Mouse (Mus musculus): Measurements from ENCODE around the gene Bdh1. TPM values are rescaled to one million over a fixed set of nuclear protein-coding genes. Genes with fewer than 3 reads are reported as not detected.
"Not testable (repeated sequence)": the region's sequence is repeated elsewhere in the genome, so short reads cannot be mapped to it uniquely, and the experiment has no call there.

Bdh1 gene
- polyA plus RNA-seq, 1 experiment, result 197 TPM

GRCm38 (mm10) chr16:31464953-31465352, 42.9 kb downstream of the Bdh1 start:
- Histone ChIP-seq H3K27me3 (replicated peaks; ENCODE audit: control insufficient read depth, insufficient read depth, low read length) (no peaks in the 10 kb centered on the region), H3K27ac (ENCODE audit: insufficient read depth, low read depth, low read length) (no peak overlapping the region), H3K4me1 (ENCODE audit: control insufficient read depth, insufficient read depth, low read length) (no peaks in the 10 kb centered on the region), H3K36me3 (ENCODE audit: control insufficient read depth, insufficient read depth, low read length) (no peaks in the 10 kb centered on the region), H3K4me3 (ENCODE audit: insufficient read depth, low read depth, low read length) (no peak overlapping the region)
- no peak for DNase-seq
- 92% methylated on average over 5 of the region's 5 CpGs for WGBS
- no peak for TF ChIP-seq CTCF (conservative IDR thresholded peaks at IDR 0.05; ENCODE audit: insufficient read depth, insufficient read length, low read depth, low read length)
- TF ChIP-seq POLR2A (IDR thresholded peaks at IDR 0.05; ENCODE audit: low read depth, low read length), result no peak

GRCm38 (mm10) chr16:31465630-31466029, 43.5 kb downstream of the Bdh1 start:
- Histone ChIP-seq H3K27ac (ENCODE audit: insufficient read depth, low read depth, low read length) (no peak overlapping the region), H3K4me1 (ENCODE audit: control insufficient read depth, insufficient read depth, low read length) (no peaks in the 10 kb centered on the region), H3K36me3 (ENCODE audit: control insufficient read depth, insufficient read depth, low read length) (no peaks in the 10 kb centered on the region), H3K27me3 (replicated peaks; ENCODE audit: control insufficient read depth, insufficient read depth, low read length) (no peaks in the 10 kb centered on the region), H3K4me3 (ENCODE audit: insufficient read depth, low read depth, low read length) (no peak overlapping the region)
- peak; percentile 55 for DNase-seq
- 15% methylated on average over 4 of the region's 4 CpGs for WGBS
- TF ChIP-seq CTCF (conservative IDR thresholded peaks at IDR 0.05; ENCODE audit: insufficient read depth, insufficient read length, low read depth, low read length) (peak; percentile 65), POLR2A (IDR thresholded peaks at IDR 0.05; ENCODE audit: low read depth, low read length) (no peak)

GRCm38 (mm10) chr16:31466106-31466505, 44.0 kb downstream of the Bdh1 start:
- DNase-seq, result no peak
- no peak for TF ChIP-seq CTCF (conservative IDR thresholded peaks at IDR 0.05; ENCODE audit: insufficient read depth, insufficient read length, low read depth, low read length)
- no peak for TF ChIP-seq POLR2A (IDR thresholded peaks at IDR 0.05; ENCODE audit: low read depth, low read length)
- no peaks in the 10 kb centered on the region for H3K4me1 ChIP-seq (ENCODE audit: control insufficient read depth, insufficient read depth, low read length)
- H3K36me3 ChIP-seq (ENCODE audit: control insufficient read depth, insufficient read depth, low read length), result no peaks in the 10 kb centered on the region
- no peaks in the 10 kb centered on the region for H3K27me3 ChIP-seq (replicated peaks; ENCODE audit: control insufficient read depth, insufficient read depth, low read length)
- 67% methylated on average over 5 of the region's 5 CpGs for WGBS
- no peak overlapping the region for H3K27ac ChIP-seq (ENCODE audit: insufficient read depth, low read depth, low read length)
- no peak overlapping the region for H3K4me3 ChIP-seq (ENCODE audit: insufficient read depth, low read depth, low read length)

GRCm38 (mm10) chr16:31470819-31471218, 48.7 kb downstream of the Bdh1 start:
- H3K36me3 ChIP-seq (ENCODE audit: control insufficient read depth, insufficient read depth, low read length); H3K4me1 ChIP-seq (ENCODE audit: control insufficient read depth, insufficient read depth, low read length); H3K4me3 ChIP-seq (ENCODE audit: insufficient read depth, low read depth, low read length); H3K27ac ChIP-seq (ENCODE audit: insufficient read depth, low read depth, low read length); DNase-seq; H3K27me3 ChIP-seq (replicated peaks; ENCODE audit: control insufficient read depth, insufficient read depth, low read length): not testable (repeated sequence)
- WGBS, result 97% methylated on average over 4 of the region's 4 CpGs

GRCm38 (mm10) chr16:31471994-31472393, 49.9 kb downstream of the Bdh1 start:
- Histone ChIP-seq H3K36me3 (ENCODE audit: control insufficient read depth, insufficient read depth, low read length) (no peaks in the 10 kb centered on the region), H3K27me3 (replicated peaks; ENCODE audit: control insufficient read depth, insufficient read depth, low read length) (no peaks in the 10 kb centered on the region), H3K27ac (ENCODE audit: insufficient read depth, low read depth, low read length) (no peak overlapping the region), H3K4me1 (ENCODE audit: control insufficient read depth, insufficient read depth, low read length) (no peaks in the 10 kb centered on the region), H3K4me3 (ENCODE audit: insufficient read depth, low read depth, low read length) (no peak overlapping the region)
- 77% methylated on average over 5 of the region's 5 CpGs for WGBS
- no peak for TF ChIP-seq CTCF (conservative IDR thresholded peaks at IDR 0.05; ENCODE audit: insufficient read depth, insufficient read length, low read depth, low read length)
- no peak for TF ChIP-seq POLR2A (IDR thresholded peaks at IDR 0.05; ENCODE audit: low read depth, low read length)
- no peak for DNase-seq

- Histone ChIP-seq H3K27ac (ENCODE audit: insufficient read depth, low read depth, low read length) (no peak overlapping the region), H3K36me3 (ENCODE audit: control insufficient read depth, insufficient read depth, low read length) (no peaks in the 10 kb centered on the region), H3K4me1 (ENCODE audit: control insufficient read depth, insufficient read depth, low read length) (no peaks in the 10 kb centered on the region), H3K27me3 (replicated peaks; ENCODE audit: control insufficient read depth, insufficient read depth, low read length) (no peaks in the 10 kb centered on the region), H3K4me3 (ENCODE audit: insufficient read depth, low read depth, low read length) (no peak overlapping the region)
- TF ChIP-seq CTCF (conservative IDR thresholded peaks at IDR 0.05; ENCODE audit: insufficient read depth, insufficient read length, low read depth, low read length) (no peak), POLR2A (IDR thresholded peaks at IDR 0.05; ENCODE audit: low read depth, low read length) (no peak)
- DNase-seq, result no peak
- WGBS, result 92% methylated on average over 1 of the region's 1 CpGs
Observed at GRCm38 (mm10) chr16:31473226-31473625, 51.1 kb downstream of the Bdh1 start.

GRCm38 (mm10) chr16:31475123-31475968, 53.3 kb downstream of the Bdh1 start:
- Histone ChIP-seq H3K4me1 (ENCODE audit: control insufficient read depth, insufficient read depth, low read length) (no peaks in the 10 kb centered on the region), H3K36me3 (ENCODE audit: control insufficient read depth, insufficient read depth, low read length) (no peaks in the 10 kb centered on the region), H3K4me3 (ENCODE audit: insufficient read depth, low read depth, low read length) (no peak overlapping the region), H3K27me3 (replicated peaks; ENCODE audit: control insufficient read depth, insufficient read depth, low read length) (no peaks in the 10 kb centered on the region; the same call in 1 of the 2 replicates), H3K27ac (ENCODE audit: insufficient read depth, low read depth, low read length) (no peak overlapping the region)
- 65% methylated on average over 9 of the region's 9 CpGs for WGBS
- no peak for DNase-seq
- TF ChIP-seq POLR2A (IDR thresholded peaks at IDR 0.05; ENCODE audit: low read depth, low read length) (no peak), CTCF (conservative IDR thresholded peaks at IDR 0.05; ENCODE audit: insufficient read depth, insufficient read length, low read depth, low read length) (no peak)

Measured in kidney, adult 2 months (tissue).